Mouse (Mus musculus): ENCODE measurements around the gene Nr1d1.

- TF ChIP-seq CTCF (IDR thresholded peaks at IDR 0.05; ENCODE audit: insufficient read depth, low read depth, low read length) = no peak
- TF ChIP-seq POLR2A (IDR thresholded peaks at IDR 0.05; ENCODE audit: insufficient read depth, low read depth, low read length) = no peak
Observed at GRCm38 (mm10) chr11:98744456-98745019, 30.6 kb downstream of the Nr1d1 start.
